Mouse (Mus musculus) forebrain, postnatal 0 days (tissue): ENCODE data around the gene Wtap. TPM values are rescaled to one million over a fixed set of nuclear protein-coding genes. Genes with fewer than 3 reads are reported as not detected.
"Not testable (repeated sequence)": the region's sequence is repeated elsewhere in the genome, so short reads cannot be mapped to it uniquely, and the experiment has no call there.

ENCODE experiments used
- ATAC-seq: fragments of 200-750 bp; cut with Nextera tagmentation; 2 replicates; pipeline ENCODE4 v1.8.0; 2017; ENCODE audit warnings: mild to moderate bottlenecking, moderate library complexity
- DNase-seq: peaks from one replicate; pipeline ENCODE4 v3.0.0-alpha.2; 2015
- H3K27ac ChIP-seq: fragments of 300-500 bp; sonication (generic); 2 replicates; pipeline ENCODE4 v1.5.1; 2014; ENCODE audit warnings: low read depth, mild to moderate bottlenecking, antibody characterized with exemption, low read length, moderate library complexity, mixed read lengths
- H3K27me3 ChIP-seq: fragments of 300-500 bp; sonication (generic); 2 replicates; pipeline ENCODE4 v1.6.1; 2014; ENCODE audit warnings: mild to moderate bottlenecking, low read length, mixed read lengths; ENCODE audit not compliant: insufficient read depth
- H3K36me3 ChIP-seq: fragments of 300-500 bp; sonication (generic); 2 replicates; pipeline ENCODE4 v1.6.1; 2014; ENCODE audit warnings: mild to moderate bottlenecking, moderate library complexity; ENCODE audit not compliant: insufficient read depth
- H3K4me1 ChIP-seq: fragments of 300-500 bp; sonication (generic); 2 replicates; pipeline ENCODE4 v1.6.1; 2014; ENCODE audit warnings: antibody characterized with exemption; ENCODE audit not compliant: insufficient read depth
- H3K4me2 ChIP-seq: fragments of 300-500 bp; sonication (generic); 2 replicates; pipeline ENCODE4 v1.6.1; 2014; ENCODE audit warnings: low read depth, mild to moderate bottlenecking, moderate library complexity
- H3K4me3 ChIP-seq: fragments of 300-500 bp; sonication (generic); 2 replicates; pipeline ENCODE4 v1.5.1; 2014; ENCODE audit warnings: low read depth, low read length, mixed read lengths
- H3K9ac ChIP-seq: fragments of 300-500 bp; sonication (generic); 2 replicates; pipeline ENCODE4 v1.6.1; 2014; ENCODE audit warnings: mild to moderate bottlenecking
- H3K9me3 ChIP-seq: fragments of 300-500 bp; sonication (generic); 2 replicates; pipeline ENCODE4 v1.6.1; 2016; ENCODE audit warnings: low read length
- CTCF ChIP-seq: sonication (generic); IDR thresholded peaks from 2 replicates; pipeline ENCODE4 v1.5.1; 2016; ENCODE audit warnings: antibody characterized with exemption, control low read depth, low read depth
- WGBS: fragments of 180-500 bp; shearing (Covaris S2); extraction: QIAGEN DNeasy Blood & Tissue Kit; methylation state at CpG from one replicate; pipeline ENCODE4 v1.1.7; 2014; 5-methylcytosine and 5-hydroxymethylcytosine counted together
- polyA plus RNA-seq: library from polyadenylated mRNA; unstranded; fragments of >200 nt; fragmentation: Nextera tagmentation; extraction: Ambion mirVana; gene quantifications from 2 replicates; pipeline ENCODE4 v1.2.1, GENCODE M21; 2015
- total RNA-seq: library from RNA; depleted of rRNA; stranded (reverse); fragments of >200 nt; gene quantifications from 2 replicates; pipeline ENCODE4 v1.2.3, GENCODE M21; 2014; rRNA removed

Gene Wtap
- total and polyA plus RNA-seq, 2 experiments from 2014 or later, result 111 to 148 TPM

DNA sequence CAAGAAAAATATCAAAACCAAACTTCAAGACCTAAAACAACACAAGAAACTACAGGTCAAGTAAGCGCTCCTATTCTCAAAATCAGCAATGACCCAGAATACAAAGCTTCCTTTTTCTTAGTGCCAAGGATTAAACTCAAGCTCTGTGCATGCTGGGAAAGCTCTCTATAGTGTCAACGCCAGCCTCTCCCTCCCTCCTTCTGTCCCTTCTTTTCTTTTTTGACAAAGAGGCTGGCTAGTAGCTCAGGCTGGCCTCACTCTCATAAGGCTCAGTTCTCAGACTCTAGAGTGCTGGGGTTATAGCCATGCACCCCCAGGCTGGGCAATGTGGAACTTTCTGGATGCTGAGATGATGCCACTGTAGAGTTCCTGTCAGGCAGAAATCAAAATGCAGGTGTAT, 55.9 kb downstream of the Wtap start:
- Histone ChIP-seq H3K4me1 (no peaks in the 10 kb centered on the region), H3K36me3 (peaks cover 12% of the 10 kb centered on the region), H3K27ac (no peak overlapping the region), H3K9me3 (no peaks in the 10 kb centered on the region), H3K4me2 (no peak overlapping the region), H3K27me3 (no peaks in the 10 kb centered on the region), H3K4me3 (no peak overlapping the region), H3K9ac (no peak overlapping the region)
- ATAC-seq, result peak; percentile 26; the same call in 1 of the 2 replicates
- no peak for DNase-seq
- 15% methylated on average over 2 of the region's 2 CpGs for WGBS
- no peak for TF ChIP-seq CTCF

GRCm38 (mm10) chr17:12937412-12937970, 56.5 kb downstream of the Wtap start:
- no peak overlapping the region for H3K27ac ChIP-seq
- peaks cover 6% of the 10 kb centered on the region; the same call in 1 of the 2 replicates for H3K36me3 ChIP-seq
- no peaks in the 10 kb centered on the region for H3K27me3 ChIP-seq
- ATAC-seq (no peak), DNase-seq (no peak)
- H3K4me1 ChIP-seq, result no peaks in the 10 kb centered on the region
- H3K9ac ChIP-seq, result no peak overlapping the region
- TF ChIP-seq CTCF, result no peak
- H3K9me3 ChIP-seq, result no peaks in the 10 kb centered on the region
- no peak overlapping the region for H3K4me3 ChIP-seq
- H3K4me2 ChIP-seq, result no peak overlapping the region
- WGBS, result 85% methylated on average over 2 of the region's 2 CpGs

DNA sequence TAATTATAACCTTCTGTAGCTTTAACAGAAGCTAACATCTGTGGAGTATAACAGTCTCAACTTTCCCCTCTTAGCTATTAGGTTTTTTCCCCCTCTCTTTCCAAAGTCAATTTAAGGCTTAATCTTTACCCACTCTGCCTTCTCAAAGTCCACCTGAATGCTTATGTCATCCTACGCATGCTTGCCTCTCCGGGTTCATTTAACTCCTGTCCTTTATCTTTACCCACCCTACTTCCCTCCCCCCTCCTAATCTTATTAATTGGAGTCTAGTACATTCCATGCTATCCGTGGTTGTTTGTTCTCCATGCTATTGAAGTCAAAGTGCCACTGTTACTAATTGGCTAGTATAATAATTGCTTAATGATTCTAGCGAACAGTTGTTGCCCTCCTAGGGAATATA, 58.2 kb downstream of the Wtap start:
- Histone ChIP-seq H3K4me2 (no peak overlapping the region), H3K4me1 (no peaks in the 10 kb centered on the region), H3K36me3 (no peaks in the 10 kb centered on the region), H3K27me3 (no peaks in the 10 kb centered on the region), H3K4me3 (no peak overlapping the region), H3K9ac (no peak overlapping the region), H3K27ac (no peak overlapping the region), H3K9me3 (no peaks in the 10 kb centered on the region)
- no peak for DNase-seq
- WGBS, result 14% methylated on average over 4 of the region's 4 CpGs
- TF ChIP-seq CTCF, result no peak
- ATAC-seq, result no peak

DNA sequence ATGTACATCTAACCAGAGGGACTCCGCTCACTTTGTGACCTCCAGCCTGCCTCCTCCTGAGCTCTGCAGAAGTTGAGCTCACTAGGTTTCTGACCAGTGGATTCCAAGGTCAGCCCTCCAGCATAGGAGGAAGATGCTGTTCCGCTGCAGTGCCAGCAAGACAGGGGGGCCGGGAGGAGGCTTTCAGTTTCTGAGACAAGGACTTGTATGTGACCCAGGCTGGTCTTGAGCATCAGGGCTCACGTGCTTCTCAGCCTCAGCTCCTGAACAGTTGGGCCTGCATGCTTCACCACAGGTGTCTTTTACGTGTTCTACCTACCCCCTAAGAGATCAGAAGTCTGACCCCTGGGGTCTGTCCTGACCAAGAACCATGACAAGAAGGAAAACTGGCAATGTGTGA, 62.4 kb downstream of the Wtap start:
- not testable (repeated sequence) for H3K27me3 ChIP-seq, H3K27ac ChIP-seq, ATAC-seq, H3K9ac ChIP-seq, H3K9me3 ChIP-seq, H3K36me3 ChIP-seq, H3K4me1 ChIP-seq, H3K4me2 ChIP-seq, DNase-seq, H3K4me3 ChIP-seq
- WGBS, result 88% methylated on average over 5 of the region's 5 CpGs

GRCm38 (mm10) chr17:12925703-12926180, 68.2 kb downstream of the Wtap start:
- DNase-seq (no peak), ATAC-seq (no peak)
- no peak overlapping the region for H3K4me3 ChIP-seq
- no peaks in the 10 kb centered on the region for H3K27me3 ChIP-seq
- peaks cover 53% of the 10 kb centered on the region for H3K36me3 ChIP-seq
- no peaks in the 10 kb centered on the region for H3K4me1 ChIP-seq
- TF ChIP-seq CTCF, result no peak
- H3K4me2 ChIP-seq, result no peak overlapping the region
- WGBS, result 87% methylated on average over 8 of the region's 8 CpGs
- no peak overlapping the region for H3K27ac ChIP-seq
- H3K9me3 ChIP-seq, result no peaks in the 10 kb centered on the region
- H3K9ac ChIP-seq, result no peak overlapping the region

- no peaks in the 10 kb centered on the region for H3K4me1 ChIP-seq
- no peak for DNase-seq
- no peak overlapping the region for H3K9ac ChIP-seq
- H3K36me3 ChIP-seq, result peaks cover 60% of the 10 kb centered on the region
- no peak overlapping the region for H3K4me3 ChIP-seq
- no peak overlapping the region for H3K4me2 ChIP-seq
- ATAC-seq, result no peak
- TF ChIP-seq CTCF, result no peak
- 93% methylated on average over 3 of the region's 3 CpGs for WGBS
- H3K9me3 ChIP-seq, result no peaks in the 10 kb centered on the region
- no peak overlapping the region for H3K27ac ChIP-seq
- no peaks in the 10 kb centered on the region for H3K27me3 ChIP-seq
These were observed 69.0 kb downstream of the Wtap start for GRCm38 (mm10) chr17:12925001-12925400.

DNA sequence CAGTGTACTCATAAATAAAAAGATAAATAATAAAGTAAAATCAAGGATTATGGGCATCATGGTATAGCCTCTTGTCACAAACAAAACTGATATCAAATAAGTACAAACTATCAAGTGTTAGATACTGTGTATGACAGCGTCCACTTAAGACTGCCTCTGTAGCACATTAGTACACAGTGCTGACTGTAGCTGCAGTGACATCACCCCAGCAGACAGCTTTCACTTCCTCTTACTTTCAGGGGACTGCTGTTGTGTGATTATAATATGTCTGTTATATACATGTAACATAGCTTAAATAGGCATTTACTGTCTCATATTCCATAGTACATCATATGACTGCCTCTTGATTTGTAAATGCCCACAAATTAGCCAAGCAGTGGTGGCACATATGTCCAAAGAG, 72.9 kb downstream of the Wtap start:
- DNase-seq, result no peak
- no peaks in the 10 kb centered on the region for H3K27me3 ChIP-seq
- no peak overlapping the region for H3K27ac ChIP-seq
- no peak overlapping the region for H3K4me2 ChIP-seq
- no peak overlapping the region for H3K9ac ChIP-seq
- no peak for ATAC-seq
- TF ChIP-seq CTCF, result no peak
- 88% methylated on average over 1 of the region's 1 CpGs for WGBS
- H3K9me3 ChIP-seq, result no peaks in the 10 kb centered on the region
- H3K36me3 ChIP-seq, result peaks cover 66% of the 10 kb centered on the region
- 0 out of 2 replicates have a peak, but pooled peaks cover 4% of the 10 kb centered on the region for H3K4me1 ChIP-seq
- no peak overlapping the region for H3K4me3 ChIP-seq

Other genes starting within 250 kb of the Wtap start
- 27.2 and 36.0 TPM in 2 replicates for gene Igf2r, start 224.5 kb downstream of the Wtap start, total RNA-seq
- gene Igf2r, start 224.5 kb downstream of the Wtap start, polyA plus RNA-seq, result 3.0 and 4.6 TPM in 2 replicates
- gene Mas1, start 126.0 kb downstream of the Wtap start, total RNA-seq, result 1.5 and 2.2 TPM in 2 replicates
- 1.4 and 2.4 TPM in 2 replicates for gene Mas1, start 126.0 kb downstream of the Wtap start, polyA plus RNA-seq
- gene Mrgprh, start 118.1 kb downstream of the Wtap start, total RNA-seq, result not detected in 2 replicates
- not detected in 2 replicates for gene Mrgprh, start 118.1 kb downstream of the Wtap start, polyA plus RNA-seq
- 0.38 and 0.90 TPM in 2 replicates for gene Pnldc1, start 83.9 kb downstream of the Wtap start, total RNA-seq
- 1.0 and 1.2 TPM in 2 replicates for gene Pnldc1, start 83.9 kb downstream of the Wtap start, polyA plus RNA-seq
- gene Tcp1, start 78.5 kb downstream of the Wtap start, total RNA-seq, result 409 and 432 TPM in 2 replicates
- gene Tcp1, start 78.5 kb downstream of the Wtap start, polyA plus RNA-seq, result 375 and 418 TPM in 2 replicates
- 45.7 and 56.9 TPM in 2 replicates for gene Mrpl18, start 77.8 kb downstream of the Wtap start, total RNA-seq
- gene Mrpl18, start 77.8 kb downstream of the Wtap start, polyA plus RNA-seq, result 86.5 and 104 TPM in 2 replicates
- 1.3 and 1.5 TPM in 2 replicates for gene Acat3, start 53.6 kb downstream of the Wtap start, total RNA-seq
- 0.21 and 0.85 TPM in 2 replicates for gene Acat3, start 53.6 kb downstream of the Wtap start, polyA plus RNA-seq
- gene Acat2, start 33.4 kb downstream of the Wtap start, total RNA-seq, result 228 and 260 TPM in 2 replicates
- 268 and 278 TPM in 2 replicates for gene Acat2, start 33.4 kb downstream of the Wtap start, polyA plus RNA-seq
- 86.7 and 110 TPM in 2 replicates for gene Sod2, start 12.7 kb upstream of the Wtap start, total RNA-seq
- 128 and 140 TPM in 2 replicates for gene Sod2, start 12.7 kb upstream of the Wtap start, polyA plus RNA-seq
- gene Gpr31b, start 58.1 kb upstream of the Wtap start, total RNA-seq, result 1.6 TPM in 1 of 2 replicates, not detected in the other
- not detected in 2 replicates for gene Gpr31b, start 58.1 kb upstream of the Wtap start, polyA plus RNA-seq
- 0.33 and 1.2 TPM in 2 replicates for gene Tcp10b, start 66.9 kb upstream of the Wtap start, total RNA-seq
- gene Tcp10b, start 66.9 kb upstream of the Wtap start, polyA plus RNA-seq, result 0.20 and 0.29 TPM in 2 replicates
- gene Unc93a, start 137.6 kb upstream of the Wtap start, total RNA-seq, result 0.08 and 0.14 TPM in 2 replicates
- 0.11 and 0.22 TPM in 2 replicates for gene Unc93a, start 137.6 kb upstream of the Wtap start, polyA plus RNA-seq
- not detected in 2 replicates for gene Smok2a, start 227.0 kb upstream of the Wtap start, total RNA-seq
- gene Smok2a, start 227.0 kb upstream of the Wtap start, polyA plus RNA-seq, result not detected in 2 replicates
- gene Smok2b, start 236.1 kb upstream of the Wtap start, total RNA-seq, result not detected in 2 replicates
- not detected in 2 replicates for gene Smok2b, start 236.1 kb upstream of the Wtap start, polyA plus RNA-seq